Comparison of ENCODE assay signal across 2 mouse cellular contexts in the genomic region with DNA sequence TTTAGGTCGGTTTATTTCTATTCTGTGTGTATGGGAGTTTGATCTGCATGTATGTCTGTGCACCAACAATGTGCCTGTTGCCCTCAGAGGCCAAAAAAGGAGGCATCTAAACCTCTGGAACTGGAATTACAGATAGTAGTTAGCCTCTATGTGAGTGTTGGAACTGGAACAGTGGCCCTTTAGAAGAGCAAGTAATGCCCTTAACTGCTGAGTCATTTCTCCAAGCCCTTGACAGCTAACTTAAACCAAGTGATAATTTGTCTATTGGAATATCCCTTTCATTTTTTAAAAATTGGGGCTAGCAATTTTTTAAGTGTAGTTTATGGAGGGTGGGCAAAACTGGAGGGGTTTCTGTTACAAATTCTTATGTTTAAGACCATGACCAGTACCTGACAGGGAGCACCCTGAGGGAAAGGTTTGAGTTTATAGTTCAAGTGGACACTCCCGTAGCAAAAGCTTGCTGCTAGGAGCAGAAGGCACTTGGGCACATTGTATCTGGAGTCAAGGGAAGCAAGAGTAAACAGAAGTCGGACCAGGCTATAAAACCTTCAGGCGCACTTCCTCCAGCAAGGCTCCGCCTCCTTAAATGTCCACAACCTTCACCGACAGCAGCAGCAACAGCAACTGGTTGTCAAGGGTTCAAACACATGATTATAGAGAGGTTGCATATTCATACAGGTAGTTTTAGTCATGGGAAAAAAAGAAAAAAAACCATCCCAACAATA.
TF ChIP-seq lines count a peak whose summit lies in the region.

No protein-coding gene starts in this region.

TF ChIP-seq in MEL, 35 proteins besides CTCF, POLR2A, EP300 and RAD21 (continued from another document):
- no peak for TF ChIP-seq TCF12 (IDR thresholded peaks at IDR 0.05; ENCODE audit: low read depth, low read length)

TF ChIP-seq in myocyte, 11 proteins besides CTCF, POLR2A, EP300 and RAD21 (continued from another document):
- TF ChIP-seq MYOD1 (IDR thresholded peaks at IDR 0.05; ENCODE audit: control insufficient read depth in 1 of 3, insufficient read length in 2 of 3, low read depth in 2 of 3) (no peak), E2F4 (IDR thresholded peaks at IDR 0.05; ENCODE audit: insufficient read depth) (no peak)
